Mouse (Mus musculus) NIH3T3 (cell line): ENCODE measurements around the gene Ell2.

Experiments used
- DNase-seq: peaks from one replicate; pipeline ENCODE4 v3.0.0-alpha.2; 2012; ENCODE audit warnings: low read depth

Ell2 gene

GRCm38 (mm10) chr13:75818486-75818885 is 111.9 kb downstream of the Ell2 start:
- no peak for DNase-seq

GRCm38 (mm10) chr13:75818945-75819706 is 112.6 kb downstream of the Ell2 start:
- DNase-seq = no peak

- DNase-seq = no peak
These were observed 113.3 kb downstream of the Ell2 start for GRCm38 (mm10) chr13:75819898-75820297.
